Mouse (Mus musculus): ENCODE data around the gene Lrba. TPM values are rescaled to one million over a fixed set of nuclear protein-coding genes. Genes with fewer than 3 reads are reported as not detected.
A peak's percentile ranks its signal among the peaks of the same experiment; 100 is the strongest.

Gene Lrba
- 2.5 and 3.1 TPM in 2 replicates for polyA plus RNA-seq (2016; fragmentation: Nextera tagmentation; extraction: Ambion mirVana)

DNA sequence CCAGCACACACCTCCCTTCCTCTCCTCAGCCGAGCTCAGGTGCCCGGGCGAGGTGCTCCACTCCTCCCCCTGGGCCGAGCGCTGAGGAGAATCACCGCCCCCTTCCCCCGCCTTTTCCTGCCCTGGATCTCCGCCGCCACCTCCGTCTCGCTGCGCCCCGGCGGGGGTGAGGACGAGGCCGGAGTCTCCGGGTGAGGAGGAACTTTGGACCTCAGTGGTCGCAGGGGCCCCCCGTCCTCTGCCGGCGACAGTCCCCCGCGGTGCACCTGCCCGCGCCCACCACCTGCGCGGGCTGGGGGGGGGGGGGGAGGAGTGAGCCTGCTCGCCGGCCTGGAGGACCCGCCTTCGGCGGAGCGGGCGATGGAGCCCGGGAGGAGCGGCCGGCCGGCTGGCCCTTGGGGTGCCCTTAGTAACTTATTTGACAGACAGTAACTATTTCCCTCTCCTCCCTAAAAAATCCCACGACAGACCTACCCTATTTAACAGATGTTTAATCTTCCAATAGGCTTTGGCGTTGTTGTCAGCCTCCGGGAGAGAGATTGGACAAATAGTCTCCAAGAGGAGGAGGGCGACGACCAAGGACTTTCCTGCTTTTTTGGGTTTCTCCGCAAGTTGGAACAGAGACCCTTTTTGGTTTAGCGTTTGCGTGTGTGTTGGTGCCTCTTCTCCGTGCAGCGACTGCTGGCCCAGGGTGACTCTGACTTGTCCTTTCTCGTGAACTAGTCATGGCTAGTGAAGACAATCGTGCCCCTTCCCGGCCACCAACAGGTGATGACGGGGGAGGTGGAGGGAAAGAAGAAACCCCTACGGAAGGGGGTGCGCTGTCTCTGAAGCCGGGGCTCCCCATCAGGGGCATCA is at the start of gene Lrba:
Gene Lrba, plus strand, starts transcription at position 117 of the 858 bp plus-strand sequence.
- Histone ChIP-seq H3K27me3 (ENCODE audit: insufficient read depth, poor library complexity, severe bottlenecking) (no peaks in the 10 kb centered on the region), H3K36me3 (peaks cover 8% of the 10 kb centered on the region; the same call in 1 of the 2 replicates), H3K27ac (peak within 1 kb of the TSS; percentile 95), H3K4me3 (peak within 1 kb of the TSS; percentile 93), H3K4me1 (peaks cover 6% of the 10 kb centered on the region), H3K9me3 (no peaks in the 10 kb centered on the region)
- DNase-seq (ENCODE audit: low spot score) = peak; percentile 75
- under 1% methylated on average over 46 of the region's 55 CpGs for WGBS

DNA sequence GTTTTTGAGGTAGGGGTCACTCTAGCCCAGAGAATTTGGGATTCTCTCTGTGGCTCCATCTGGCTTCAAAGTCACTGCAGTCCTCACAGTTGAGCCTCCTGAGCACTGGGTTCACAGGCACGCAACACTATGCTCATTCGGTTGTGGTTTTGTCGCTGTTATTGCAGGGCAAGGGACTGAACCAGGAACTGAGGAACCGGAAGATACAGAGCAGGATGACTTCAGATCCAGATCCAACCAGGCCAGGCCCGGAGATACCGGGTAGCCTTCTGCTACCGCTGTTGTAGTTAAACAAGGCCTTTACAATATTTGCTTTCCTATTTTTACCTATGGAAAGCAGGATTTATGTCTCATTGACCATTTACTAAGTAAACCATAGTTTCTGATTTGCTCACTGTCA is 44.8 kb upstream of the Lrba start:
- Histone ChIP-seq H3K9me3 (no peaks in the 10 kb centered on the region), H3K36me3 (no peaks in the 10 kb centered on the region), H3K27me3 (ENCODE audit: insufficient read depth, poor library complexity, severe bottlenecking) (no peaks in the 10 kb centered on the region), H3K4me1 (no peaks in the 10 kb centered on the region), H3K4me3 (no peak overlapping the region), H3K27ac (no peak overlapping the region)
- WGBS = 86% methylated on average over 7 of the region's 7 CpGs
- no peak for DNase-seq (ENCODE audit: low spot score)

DNA sequence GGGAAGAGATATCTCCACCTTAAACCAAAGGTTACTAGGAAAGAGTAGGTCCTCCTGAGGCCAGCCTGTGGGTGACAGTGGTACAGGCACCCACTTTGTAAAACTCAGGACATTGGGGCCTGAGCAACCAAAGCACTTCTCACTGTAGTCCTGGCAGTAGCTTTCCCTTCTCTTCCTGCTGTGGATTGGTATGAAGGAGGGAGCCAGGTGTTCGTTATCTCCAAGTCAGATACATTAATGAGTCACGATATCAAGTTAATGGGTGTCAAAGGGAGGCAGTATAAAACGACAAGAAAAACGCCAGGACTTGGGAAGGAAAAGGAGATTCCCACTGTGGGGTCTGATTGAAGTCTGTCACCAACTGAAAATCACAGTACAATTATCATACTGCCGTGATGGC is 43.4 kb upstream of the Lrba start:
- no peak for DNase-seq (ENCODE audit: low spot score)

DNA sequence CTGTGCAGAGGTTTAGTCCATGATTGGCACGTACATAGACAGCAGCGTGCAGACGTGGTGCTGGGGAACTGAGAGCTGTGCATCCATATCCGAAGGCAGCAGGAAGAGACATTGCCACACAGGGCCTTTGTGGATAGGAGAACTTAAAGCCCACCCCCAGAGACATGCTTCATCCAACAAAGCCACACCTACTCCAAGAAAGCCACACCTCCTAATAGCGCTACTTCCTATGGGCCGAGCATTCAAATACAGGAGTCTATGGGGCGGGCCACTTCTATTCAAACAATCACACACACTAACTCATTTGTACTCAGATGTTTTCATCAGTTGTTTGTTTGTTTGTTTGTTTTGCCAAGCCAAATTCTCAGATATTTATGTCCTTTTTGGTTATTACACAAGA is 39.9 kb upstream of the Lrba start:
- Histone ChIP-seq H3K9me3 (no peaks in the 10 kb centered on the region), H3K27ac (no peak overlapping the region), H3K36me3 (no peaks in the 10 kb centered on the region), H3K27me3 (ENCODE audit: insufficient read depth, poor library complexity, severe bottlenecking) (no peaks in the 10 kb centered on the region), H3K4me3 (no peak overlapping the region), H3K4me1 (no peaks in the 10 kb centered on the region)
- no peak for DNase-seq (ENCODE audit: low spot score)
- 82% methylated on average over 7 of the region's 7 CpGs for WGBS

More for the DNA sequence above, 43.4 kb upstream of the Lrba start:
- WGBS = 55% methylated on average over 5 of the region's 5 CpGs
- no peak overlapping the region for H3K27ac ChIP-seq
- no peaks in the 10 kb centered on the region for H3K4me1 ChIP-seq
- H3K36me3 ChIP-seq = no peaks in the 10 kb centered on the region
- H3K9me3 ChIP-seq = no peaks in the 10 kb centered on the region
- no peak overlapping the region for H3K4me3 ChIP-seq
- no peaks in the 10 kb centered on the region for H3K27me3 ChIP-seq (ENCODE audit: insufficient read depth, poor library complexity, severe bottlenecking)

DNA sequence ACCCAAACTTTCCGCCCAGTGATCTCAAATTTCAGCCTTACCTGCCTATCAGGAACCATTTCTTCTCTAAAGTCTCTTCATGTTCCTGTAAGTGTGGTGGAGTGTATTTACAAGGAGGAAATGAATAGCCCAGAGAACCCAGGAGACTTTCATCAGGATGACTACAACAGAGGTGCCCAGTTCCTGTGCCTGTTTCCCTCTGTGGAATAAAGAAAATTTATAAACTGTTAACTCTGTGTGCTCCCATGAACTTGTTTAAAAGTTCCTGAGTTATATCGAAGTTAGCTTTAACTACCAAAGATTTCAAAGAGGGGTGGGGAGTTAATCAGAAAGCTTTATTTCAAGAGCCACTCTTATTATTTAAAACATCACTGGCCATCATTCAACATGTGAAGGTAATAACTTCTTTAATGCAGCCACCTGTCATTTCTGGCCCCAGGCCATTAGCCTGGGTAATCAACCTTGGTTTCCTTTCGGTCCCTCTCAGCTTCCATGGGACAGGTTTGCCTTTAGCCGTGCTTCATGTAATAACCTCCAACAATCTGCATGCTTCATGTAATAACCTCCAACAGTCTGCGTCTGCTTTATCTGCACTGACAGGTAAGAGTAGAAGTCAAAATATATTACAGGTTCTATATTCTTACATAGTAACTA is 36.6 kb upstream of the Lrba start:
- H3K4me3 ChIP-seq = no peak overlapping the region
- H3K9me3 ChIP-seq = no peaks in the 10 kb centered on the region
- H3K27me3 ChIP-seq (ENCODE audit: insufficient read depth, poor library complexity, severe bottlenecking) = no peaks in the 10 kb centered on the region
- 79% methylated on average over 5 of the region's 5 CpGs for WGBS
- H3K27ac ChIP-seq = no peak overlapping the region
- H3K36me3 ChIP-seq = no peaks in the 10 kb centered on the region
- no peaks in the 10 kb centered on the region for H3K4me1 ChIP-seq
- DNase-seq (ENCODE audit: low spot score) = no peak

DNA sequence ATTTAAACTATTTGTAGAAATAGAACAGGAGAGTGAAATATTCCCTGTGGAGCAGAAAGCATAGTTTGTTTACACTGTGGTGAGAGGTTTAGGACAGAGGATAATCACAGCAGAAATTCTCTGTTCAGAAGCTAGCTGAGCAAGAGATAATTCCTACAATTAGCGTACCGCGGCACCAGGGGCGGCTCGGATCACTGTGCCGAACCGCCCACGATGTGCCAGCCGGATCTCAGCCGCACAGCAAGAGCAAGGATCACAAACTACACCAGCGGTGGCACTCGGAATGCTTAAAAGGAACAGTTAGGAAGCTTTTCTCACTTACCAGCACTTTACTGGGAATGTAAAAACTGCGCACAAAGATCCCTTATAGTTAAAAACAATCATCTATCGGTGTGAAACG is 28.5 kb upstream of the Lrba start:
- H3K9me3 ChIP-seq = no peaks in the 10 kb centered on the region
- no peaks in the 10 kb centered on the region for H3K4me1 ChIP-seq
- no peaks in the 10 kb centered on the region for H3K36me3 ChIP-seq
- no peak for DNase-seq (ENCODE audit: low spot score)
- 46% methylated on average over 15 of the region's 15 CpGs for WGBS
- no peak overlapping the region for H3K4me3 ChIP-seq
- H3K27ac ChIP-seq = no peak overlapping the region
- H3K27me3 ChIP-seq (ENCODE audit: insufficient read depth, poor library complexity, severe bottlenecking) = no peaks in the 10 kb centered on the region

DNA sequence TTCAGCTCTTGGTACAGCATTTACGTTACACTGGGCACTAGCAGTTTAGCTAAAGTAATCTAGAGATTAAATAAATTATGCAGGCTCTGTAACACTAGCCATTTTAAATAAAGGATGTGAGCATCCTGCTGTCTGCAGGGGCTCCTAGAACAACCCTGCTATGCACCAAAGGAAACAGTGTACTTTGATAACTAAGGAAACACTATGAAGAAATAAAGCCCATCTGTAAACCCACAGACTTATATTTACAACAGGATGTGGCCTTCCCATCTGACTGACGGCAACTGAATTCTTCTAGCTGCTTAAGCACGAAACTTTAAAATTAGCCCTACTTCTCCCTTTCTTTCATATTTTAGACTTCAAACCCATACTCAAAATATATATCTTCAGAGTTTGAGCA is 28.0 kb upstream of the Lrba start:
- Histone ChIP-seq H3K27me3 (ENCODE audit: insufficient read depth, poor library complexity, severe bottlenecking) (no peaks in the 10 kb centered on the region), H3K9me3 (no peaks in the 10 kb centered on the region), H3K4me3 (no peak overlapping the region), H3K27ac (no peak overlapping the region), H3K36me3 (no peaks in the 10 kb centered on the region), H3K4me1 (no peaks in the 10 kb centered on the region)
- WGBS = 69% methylated on average over 3 of the region's 3 CpGs
- DNase-seq (ENCODE audit: low spot score) = no peak

DNA sequence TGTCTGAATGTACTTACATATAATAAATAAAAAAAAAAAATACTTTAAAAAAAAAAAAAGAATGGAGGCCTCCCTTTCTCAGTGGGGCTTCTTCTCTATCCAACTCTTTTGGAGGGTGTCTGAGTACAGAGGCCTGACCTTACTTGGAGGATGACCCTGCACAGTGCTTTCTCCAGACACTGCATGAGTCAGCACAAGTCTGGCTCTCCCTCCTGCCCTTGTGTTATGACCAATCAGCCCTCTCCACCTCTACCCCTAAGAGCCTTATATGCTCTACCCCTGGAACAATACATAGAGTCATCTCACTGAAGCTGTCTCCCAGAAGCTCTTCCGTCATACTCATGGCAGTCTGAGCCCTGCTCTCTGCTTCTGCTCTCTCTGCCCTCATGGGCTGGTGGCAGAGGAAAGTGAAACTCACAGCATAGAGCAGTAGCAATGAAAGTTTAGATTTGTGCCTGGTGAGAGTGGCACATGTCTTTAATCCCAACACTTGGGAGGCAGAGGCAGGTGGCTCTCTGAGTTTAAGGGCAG is 22.8 kb upstream of the Lrba start:
- DNase-seq (ENCODE audit: low spot score) = no peak
- Histone ChIP-seq H3K4me3 (no peak overlapping the region), H3K27ac (no peak overlapping the region), H3K36me3 (no peaks in the 10 kb centered on the region), H3K9me3 (no peaks in the 10 kb centered on the region), H3K27me3 (ENCODE audit: insufficient read depth, poor library complexity, severe bottlenecking) (no peaks in the 10 kb centered on the region), H3K4me1 (no peaks in the 10 kb centered on the region)
- WGBS = 78% methylated on average over 1 of the region's 1 CpGs

DNA sequence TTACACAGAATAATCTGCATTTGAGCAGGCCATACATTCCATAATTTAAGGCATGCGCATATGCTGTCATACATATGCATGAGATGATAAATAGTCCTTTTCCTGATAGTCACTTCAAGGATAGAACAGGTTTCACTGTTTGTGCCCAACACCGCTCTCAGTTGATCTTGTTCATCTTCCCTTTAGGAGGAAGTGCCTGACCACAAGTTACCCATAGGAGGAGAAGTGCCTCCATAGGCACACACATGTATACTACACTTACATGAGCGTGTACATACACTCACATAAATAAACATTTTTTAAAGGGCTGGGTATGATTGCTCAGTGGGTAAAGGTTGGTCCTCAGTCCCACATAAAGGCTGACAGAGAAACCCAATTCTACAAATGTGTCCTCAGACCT is 22.0 kb upstream of the Lrba start:
- H3K9me3 ChIP-seq = no peaks in the 10 kb centered on the region
- no peaks in the 10 kb centered on the region for H3K4me1 ChIP-seq
- no peaks in the 10 kb centered on the region for H3K27me3 ChIP-seq (ENCODE audit: insufficient read depth, poor library complexity, severe bottlenecking)
- no peak overlapping the region for H3K4me3 ChIP-seq
- no peaks in the 10 kb centered on the region for H3K36me3 ChIP-seq
- 86% methylated on average over 3 of the region's 3 CpGs for WGBS
- H3K27ac ChIP-seq = no peak overlapping the region
- DNase-seq (ENCODE audit: low spot score) = no peak

DNA sequence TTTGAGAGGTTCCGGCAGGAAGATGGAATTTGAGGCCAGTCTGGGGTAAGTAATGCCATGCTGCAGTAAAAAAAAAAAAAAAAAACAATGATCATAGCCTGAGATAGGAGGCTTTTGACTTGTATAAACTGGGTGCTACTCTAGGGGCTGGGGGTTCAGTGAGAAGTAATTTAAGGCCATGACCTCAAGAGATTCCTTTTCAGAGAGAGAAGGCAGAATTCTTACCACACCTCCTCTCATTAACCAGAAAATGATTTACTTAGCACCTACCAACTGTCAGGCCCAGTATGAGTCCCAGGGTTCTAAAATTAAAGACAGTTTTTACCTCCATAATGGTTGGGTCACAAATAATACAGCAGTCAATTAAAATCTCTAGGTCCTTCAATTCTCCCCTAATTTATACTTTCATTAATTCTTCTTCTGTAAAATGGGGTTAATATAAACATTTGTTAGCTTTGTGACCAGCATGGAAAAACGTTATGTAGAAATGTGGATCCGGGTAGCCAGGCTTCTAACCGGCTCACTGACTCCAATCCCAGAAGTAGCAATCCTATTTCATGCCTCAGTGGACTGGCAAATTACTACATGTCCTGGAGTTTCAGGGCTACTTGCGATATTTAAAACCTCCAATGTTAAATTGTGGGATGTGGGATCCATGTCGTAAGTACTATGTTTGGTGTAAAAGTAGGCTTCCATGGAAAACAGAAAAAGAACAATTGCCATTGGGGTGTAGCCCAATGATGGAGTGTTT is 19.7 kb upstream of the Lrba start:
- no peaks in the 10 kb centered on the region for H3K9me3 ChIP-seq
- no peak overlapping the region for H3K27ac ChIP-seq
- DNase-seq (ENCODE audit: low spot score) = no peak
- H3K27me3 ChIP-seq (ENCODE audit: insufficient read depth, poor library complexity, severe bottlenecking) = no peaks in the 10 kb centered on the region
- no peaks in the 10 kb centered on the region for H3K4me1 ChIP-seq
- H3K4me3 ChIP-seq = no peak overlapping the region
- WGBS = 75% methylated on average over 6 of the region's 6 CpGs
- no peaks in the 10 kb centered on the region for H3K36me3 ChIP-seq

DNA sequence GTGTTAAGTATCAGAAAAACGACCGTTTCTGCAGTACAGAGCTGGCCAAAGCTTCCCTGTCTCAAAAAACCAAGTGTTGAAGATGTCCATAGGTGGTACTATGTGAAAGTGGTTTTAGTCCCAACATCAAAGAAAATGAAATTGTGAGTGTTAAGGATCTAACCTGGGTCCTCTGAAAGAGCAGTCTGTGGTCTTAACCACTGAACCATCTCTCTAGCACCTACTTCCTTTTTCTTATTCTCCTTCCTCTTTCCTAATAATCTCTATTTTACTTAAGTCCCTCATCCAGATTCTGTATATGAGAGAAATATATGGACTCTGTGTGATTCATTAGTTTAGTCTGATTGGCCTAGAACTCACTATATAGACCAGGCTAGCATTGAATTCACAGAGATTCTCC is 17.9 kb upstream of the Lrba start:
- Histone ChIP-seq H3K9me3 (no peaks in the 10 kb centered on the region), H3K4me1 (no peaks in the 10 kb centered on the region), H3K27me3 (ENCODE audit: insufficient read depth, poor library complexity, severe bottlenecking) (no peaks in the 10 kb centered on the region), H3K36me3 (no peaks in the 10 kb centered on the region), H3K27ac (no peak overlapping the region), H3K4me3 (no peak overlapping the region)
- 84% methylated on average over 2 of the region's 2 CpGs for WGBS
- DNase-seq (ENCODE audit: low spot score) = no peak

DNA sequence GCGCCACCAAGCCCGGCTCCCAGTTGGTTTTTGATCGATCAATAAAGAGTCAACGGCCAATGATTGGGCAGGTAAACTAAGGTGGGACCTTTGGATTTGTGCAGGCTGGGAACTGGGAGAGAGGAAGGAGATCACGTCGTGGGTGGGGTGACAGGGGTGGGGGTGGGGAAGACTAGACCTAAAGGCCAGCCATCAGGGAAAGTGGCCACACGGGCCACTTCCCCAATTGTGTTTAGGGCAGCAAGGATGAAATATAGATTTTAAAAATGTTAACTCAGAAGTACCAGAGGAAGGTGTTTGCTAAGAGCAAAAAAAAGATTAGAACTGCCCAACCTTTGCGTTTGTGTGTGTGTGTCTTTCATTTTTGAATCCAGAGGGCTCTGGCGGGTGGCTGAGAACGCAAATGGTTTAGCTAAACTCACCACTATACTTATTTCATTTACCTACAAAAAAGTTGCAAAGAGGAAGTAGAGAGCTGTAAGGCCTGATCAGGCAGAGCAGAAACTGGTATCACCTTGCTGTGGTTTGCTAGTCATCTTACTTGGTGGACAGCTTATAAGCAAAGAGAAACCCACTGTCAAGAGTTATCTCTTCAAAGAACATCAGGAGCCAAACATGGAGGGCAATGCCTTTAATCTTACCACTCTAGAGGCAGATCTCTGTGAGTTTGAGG is 14.1 kb upstream of the Lrba start:
- H3K27me3 ChIP-seq (ENCODE audit: insufficient read depth, poor library complexity, severe bottlenecking) = no peaks in the 10 kb centered on the region

More for the DNA sequence above, 14.1 kb upstream of the Lrba start:
- Histone ChIP-seq H3K9me3 (no peaks in the 10 kb centered on the region), H3K36me3 (no peaks in the 10 kb centered on the region), H3K4me3 (no peak overlapping the region), H3K4me1 (no peaks in the 10 kb centered on the region), H3K27ac (no peak overlapping the region)
- WGBS = 87% methylated on average over 10 of the region's 10 CpGs
- no peak for DNase-seq (ENCODE audit: low spot score)

All from heart, embryonic 10.5 days (tissue).